Mouse (Mus musculus): ENCODE data around the gene Daxx.
"Not testable (repeated sequence)": the region's sequence is repeated elsewhere in the genome, so short reads cannot be mapped to it uniquely, and the experiment has no call there.

Daxx gene

GRCm38 (mm10) chr17:33902491-33902890, 6.7 kb upstream of the Daxx start:
- no peak for DNase-seq (ENCODE audit: extremely low read depth, low read depth, low spot score)

- not testable (repeated sequence) for DNase-seq (ENCODE audit: extremely low read depth, low read depth, low spot score)
Observed at GRCm38 (mm10) chr17:33903911-33904651, 5.1 kb upstream of the Daxx start.

- DNase-seq (ENCODE audit: extremely low read depth, low read depth, low spot score): not testable (repeated sequence)
Observed at GRCm38 (mm10) chr17:33904835-33905234, 4.4 kb upstream of the Daxx start, which contains the start of gene Platr17. Platr17 (plus strand) TSS chr17:33905135.

- DNase-seq (ENCODE audit: extremely low read depth, low read depth, low spot score): no peak
Observed at GRCm38 (mm10) chr17:33908331-33909076, 710 bp upstream of the Daxx start.

- DNase-seq (ENCODE audit: extremely low read depth, low read depth, low spot score): no peak
Observed at GRCm38 (mm10) chr17:33909869-33910250, 646 bp downstream of the Daxx start.

- DNase-seq (ENCODE audit: extremely low read depth, low read depth, low spot score): no peak
Observed at GRCm38 (mm10) chr17:33910346-33911051, 1.3 kb downstream of the Daxx start.

GRCm38 (mm10) chr17:33911052-33911812, 2.0 kb downstream of the Daxx start:
- no peak for DNase-seq (ENCODE audit: extremely low read depth, low read depth, low spot score)

GRCm38 (mm10) chr17:33911813-33912414, 2.7 kb downstream of the Daxx start:
- DNase-seq (ENCODE audit: extremely low read depth, low read depth, low spot score): no peak

GRCm38 (mm10) chr17:33913264-33913663, 4.0 kb downstream of the Daxx start:
- no peak for DNase-seq (ENCODE audit: extremely low read depth, low read depth, low spot score)

- DNase-seq (ENCODE audit: extremely low read depth, low read depth, low spot score): no peak
Observed at GRCm38 (mm10) chr17:33913905-33914304, 4.7 kb downstream of the Daxx start.

GRCm38 (mm10) chr17:33914969-33915391, 5.8 kb downstream of the Daxx start:
- DNase-seq (ENCODE audit: extremely low read depth, low read depth, low spot score): no peak

- DNase-seq (ENCODE audit: extremely low read depth, low read depth, low spot score): peak; percentile 89
Observed at GRCm38 (mm10) chr17:33915671-33916250, 6.5 kb downstream of the Daxx start, which contains the start of the genes Tapbp and Zbtb22. Tapbp (plus strand) TSS chr17:33915899. Zbtb22 (plus strand) TSS chr17:33915904.

GRCm38 (mm10) chr17:33916294-33916693, 7.1 kb downstream of the Daxx start:
- DNase-seq (ENCODE audit: extremely low read depth, low read depth, low spot score): no peak

GRCm38 (mm10) chr17:33916847-33917655, 7.8 kb downstream of the Daxx start:
- no peak for DNase-seq (ENCODE audit: extremely low read depth, low read depth, low spot score)

GRCm38 (mm10) chr17:33917656-33918292, 8.6 kb downstream of the Daxx start:
- no peak for DNase-seq (ENCODE audit: extremely low read depth, low read depth, low spot score)

GRCm38 (mm10) chr17:33918293-33919203, 9.3 kb downstream of the Daxx start:
- no peak for DNase-seq (ENCODE audit: extremely low read depth, low read depth, low spot score)

Data from fat pad, adult 2 months (tissue).